Mouse (Mus musculus) hindbrain, postnatal 0 days (tissue): Measurements from ENCODE around the gene Gm14137. TPM values are rescaled to one million over a fixed set of nuclear protein-coding genes. Genes with fewer than 3 reads are reported as not detected.

Experiments
- ATAC-seq: fragments of 200-750 bp; cut with Nextera tagmentation; 2 replicates; pipeline ENCODE4 v1.8.0; 2017; ENCODE audit warnings: mild to moderate bottlenecking, moderate TSS enrichment, moderate library complexity
- DNase-seq: peaks from one replicate; pipeline ENCODE4 v3.0.0-alpha.2; 2015; ENCODE audit warnings: low spot score
- H3K27ac ChIP-seq: fragments of 300-500 bp; sonication (generic); 2 replicates; pipeline ENCODE4 v1.5.1; 2014; ENCODE audit warnings: mild to moderate bottlenecking
- H3K27me3 ChIP-seq: fragments of 300-500 bp; sonication (generic); 2 replicates; pipeline ENCODE4 v1.6.1; 2014; ENCODE audit warnings: low read length, mixed read lengths; ENCODE audit not compliant: insufficient read depth
- H3K36me3 ChIP-seq: fragments of 300-500 bp; sonication (generic); 2 replicates; pipeline ENCODE4 v1.6.1; 2014; ENCODE audit warnings: low read length, mixed read lengths; ENCODE audit not compliant: insufficient read depth
- H3K4me1 ChIP-seq: fragments of 300-500 bp; sonication (generic); 2 replicates; pipeline ENCODE4 v1.6.1; 2014; ENCODE audit warnings: antibody characterized with exemption, low read length, mixed read lengths; ENCODE audit not compliant: insufficient read depth
- H3K4me2 ChIP-seq: fragments of 300-500 bp; sonication (generic); 2 replicates; pipeline ENCODE4 v1.6.1; 2014; ENCODE audit warnings: low read depth, mild to moderate bottlenecking, low read length, moderate library complexity, mixed read lengths
- H3K4me3 ChIP-seq: fragments of 300-500 bp; sonication (generic); 2 replicates; pipeline ENCODE4 v1.5.1; 2014; ENCODE audit warnings: low read length
- H3K9ac ChIP-seq: fragments of 300-500 bp; sonication (generic); replicated peaks from 2 replicates; pipeline ENCODE4 v1.6.1; 2014; ENCODE audit warnings: mild to moderate bottlenecking, low read length, moderate library complexity, mixed read lengths
- H3K9me3 ChIP-seq: fragments of 300-500 bp; sonication (generic); 2 replicates; pipeline ENCODE4 v1.6.1; 2016; ENCODE audit warnings: low read length, mixed read lengths
- CTCF ChIP-seq: IDR thresholded peaks from 2 replicates; pipeline ENCODE4 v1.5.1; 2016; ENCODE audit warnings: antibody characterized with exemption, control low read depth, low read depth
- WGBS: fragments of 180-500 bp; shearing (Covaris S2); extraction: QIAGEN DNeasy Blood & Tissue Kit; methylation state at CpG from one replicate; pipeline ENCODE4 v1.1.7; 2014; 5-methylcytosine and 5-hydroxymethylcytosine counted together
- polyA plus RNA-seq: library from polyadenylated mRNA; unstranded; fragments of >200 nt; fragmentation: Nextera tagmentation; extraction: Ambion mirVana; gene quantifications from 2 replicates; pipeline ENCODE4 v1.2.1, GENCODE M21; 2015
- total RNA-seq: library from RNA; depleted of rRNA; stranded (reverse); fragments of >200 nt; gene quantifications from 2 replicates; pipeline ENCODE4 v1.2.3, GENCODE M21; 2014; rRNA removed

The Gm14137 gene
- total and polyA plus RNA-seq, 2 experiments from 2014 or later: 0.29 TPM; not detected in 1

GRCm38 (mm10) chr2:119198049-119198448 is 23.7 kb downstream of the Gm14137 start:
- Histone ChIP-seq H3K4me2 (no peak overlapping the region), H3K9ac (no peak overlapping the region), H3K9me3 (no peaks in the 10 kb centered on the region), H3K4me1 (no peaks in the 10 kb centered on the region), H3K36me3 (no peaks in the 10 kb centered on the region), H3K27me3 (no peaks in the 10 kb centered on the region), H3K27ac (0 out of 2 replicates have a peak overlapping the region, but pooled peaks have one; percentile 8), H3K4me3 (no peak overlapping the region)
- no peak for ATAC-seq
- 26% methylated on average over 1 of the region's 1 CpGs for WGBS
- no peak for DNase-seq
- TF ChIP-seq CTCF: no peak

- Histone ChIP-seq H3K9me3 (no peaks in the 10 kb centered on the region), H3K4me3 (no peak overlapping the region), H3K27ac (peak overlapping the region; percentile 70; the same call in 1 of the 2 replicates), H3K36me3 (no peaks in the 10 kb centered on the region), H3K4me1 (no peaks in the 10 kb centered on the region), H3K27me3 (no peaks in the 10 kb centered on the region), H3K4me2 (no peak overlapping the region), H3K9ac (no peak overlapping the region)
- 23% methylated on average over 3 of the region's 3 CpGs for WGBS
- TF ChIP-seq CTCF: no peak
- DNase-seq (peak; percentile 71), ATAC-seq (peak; percentile 79)
Measured at GRCm38 (mm10) chr2:119198934-119199333, 24.6 kb downstream of the Gm14137 start.

GRCm38 (mm10) chr2:119202914-119203453 is 28.7 kb downstream of the Gm14137 start:
- Histone ChIP-seq H3K4me1 (no peaks in the 10 kb centered on the region), H3K4me3 (no peak overlapping the region), H3K36me3 (no peaks in the 10 kb centered on the region), H3K27me3 (no peaks in the 10 kb centered on the region), H3K9ac (no peak overlapping the region), H3K9me3 (no peaks in the 10 kb centered on the region), H3K27ac (no peak overlapping the region), H3K4me2 (no peak overlapping the region)
- no peak for TF ChIP-seq CTCF
- 48% methylated on average over 5 of the region's 5 CpGs for WGBS
- peak; percentile 22 for DNase-seq
- no peak for ATAC-seq

- ATAC-seq: no peak
- no peak for TF ChIP-seq CTCF
- H3K9me3 ChIP-seq: no peaks in the 10 kb centered on the region
- no peak overlapping the region for H3K27ac ChIP-seq
- no peaks in the 10 kb centered on the region for H3K27me3 ChIP-seq
- H3K4me2 ChIP-seq: no peak overlapping the region
- H3K36me3 ChIP-seq: no peaks in the 10 kb centered on the region
- H3K9ac ChIP-seq: no peak overlapping the region
- DNase-seq: no peak
- WGBS: 66% methylated on average over 4 of the region's 4 CpGs
- no peak overlapping the region for H3K4me3 ChIP-seq
- no peaks in the 10 kb centered on the region for H3K4me1 ChIP-seq
Measured at GRCm38 (mm10) chr2:119203871-119204460, 29.7 kb downstream of the Gm14137 start.

GRCm38 (mm10) chr2:119207961-119208343 is 33.6 kb downstream of the Gm14137 start:
- WGBS: 20% methylated on average over 6 of the region's 6 CpGs
- H3K36me3 ChIP-seq: peaks cover 23% of the 10 kb centered on the region
- H3K27me3 ChIP-seq: no peaks in the 10 kb centered on the region
- ATAC-seq (no peak), DNase-seq (no peak)
- H3K4me2 ChIP-seq: peak overlapping the region; percentile 74
- no peaks in the 10 kb centered on the region for H3K9me3 ChIP-seq
- peak overlapping the region; percentile 87 for H3K27ac ChIP-seq
- peak overlapping the region; percentile 66 for H3K9ac ChIP-seq
- TF ChIP-seq CTCF: no peak
- peak overlapping the region; percentile 77 for H3K4me3 ChIP-seq
- H3K4me1 ChIP-seq: peaks cover 4% of the 10 kb centered on the region

GRCm38 (mm10) chr2:119208344-119209175 is 34.3 kb downstream of the Gm14137 start, which contains the start of the genes Zfyve19 and Dnajc17:
Gene Zfyve19 (plus strand): TSS chr2:119208617.
Gene Dnajc17 (minus strand): TSS chr2:119208795.
- peak within 1 kb of the TSS; percentile 74 for H3K4me2 ChIP-seq
- H3K9ac ChIP-seq: peak within 1 kb of the TSS; percentile 66
- H3K4me1 ChIP-seq: peaks cover 4% of the 10 kb centered on the region
- under 1% methylated on average over 51 of the region's 51 CpGs for WGBS
- peak within 1 kb of the TSS; percentile 87 for H3K27ac ChIP-seq
- no peaks in the 10 kb centered on the region for H3K27me3 ChIP-seq
- DNase-seq: peak; percentile 99
- peak; percentile 98 for ATAC-seq
- H3K9me3 ChIP-seq: no peaks in the 10 kb centered on the region
- peak within 1 kb of the TSS; percentile 77 for H3K4me3 ChIP-seq
- peaks cover 27% of the 10 kb centered on the region for H3K36me3 ChIP-seq
- TF ChIP-seq CTCF: no peak; the same call in 1 of the 2 replicates

GRCm38 (mm10) chr2:119209176-119209507 is 34.8 kb downstream of the Gm14137 start:
- ATAC-seq (no peak), DNase-seq (peak; percentile 42)
- no peaks in the 10 kb centered on the region for H3K9me3 ChIP-seq
- peaks cover 4% of the 10 kb centered on the region for H3K4me1 ChIP-seq
- H3K4me2 ChIP-seq: peak overlapping the region; percentile 74
- peak overlapping the region; percentile 87 for H3K27ac ChIP-seq
- peak overlapping the region; percentile 66 for H3K9ac ChIP-seq
- no peak for TF ChIP-seq CTCF
- H3K36me3 ChIP-seq: peaks cover 27% of the 10 kb centered on the region
- no peaks in the 10 kb centered on the region for H3K27me3 ChIP-seq
- 2% methylated on average over 13 of the region's 13 CpGs for WGBS
- peak overlapping the region; percentile 77 for H3K4me3 ChIP-seq

Other genes with a start within 250 kb of the Gm14137 start
- gene Chst14, start 248.0 kb upstream of the Gm14137 start, total RNA-seq: 6.2 and 8.5 TPM in 2 replicates
- gene Chst14, start 248.0 kb upstream of the Gm14137 start, polyA plus RNA-seq: 4.7 and 4.9 TPM in 2 replicates
- gene Ccdc32, start 145.1 kb upstream of the Gm14137 start, total RNA-seq: 26.1 and 33.1 TPM in 2 replicates
- gene Ccdc32, start 145.1 kb upstream of the Gm14137 start, polyA plus RNA-seq: 47.7 and 47.9 TPM in 2 replicates
- gene Rpusd2, start 139.7 kb upstream of the Gm14137 start, total RNA-seq: 10.4 and 11.2 TPM in 2 replicates
- 3.3 and 4.5 TPM in 2 replicates for gene Rpusd2, start 139.7 kb upstream of the Gm14137 start, polyA plus RNA-seq
- 3.0 and 3.7 TPM in 2 replicates for gene Knl1, start 127.4 kb upstream of the Gm14137 start, total RNA-seq
- gene Knl1, start 127.4 kb upstream of the Gm14137 start, polyA plus RNA-seq: 10.0 and 14.3 TPM in 2 replicates
- 3.6 and 3.8 TPM in 2 replicates for gene Rad51, start 61.7 kb upstream of the Gm14137 start, total RNA-seq
- gene Rad51, start 61.7 kb upstream of the Gm14137 start, polyA plus RNA-seq: 9.0 and 9.6 TPM in 2 replicates
- gene Rmdn3, start 17.5 kb upstream of the Gm14137 start, total RNA-seq: 30.5 and 34.7 TPM in 2 replicates
- 38.7 and 39.8 TPM in 2 replicates for gene Rmdn3, start 17.5 kb upstream of the Gm14137 start, polyA plus RNA-seq
- gene Gchfr, start 6.7 kb upstream of the Gm14137 start, total RNA-seq: 9.8 and 17.7 TPM in 2 replicates
- gene Gchfr, start 6.7 kb upstream of the Gm14137 start, polyA plus RNA-seq: 16.8 and 19.2 TPM in 2 replicates
- 26.2 and 35.1 TPM in 2 replicates for gene Zfyve19, start 34.1 kb downstream of the Gm14137 start, total RNA-seq
- 50.2 and 53.1 TPM in 2 replicates for gene Zfyve19, start 34.1 kb downstream of the Gm14137 start, polyA plus RNA-seq
- gene Dnajc17, start 34.3 kb downstream of the Gm14137 start, total RNA-seq: 3.0 and 7.1 TPM in 2 replicates
- 20.3 and 21.9 TPM in 2 replicates for gene Dnajc17, start 34.3 kb downstream of the Gm14137 start, polyA plus RNA-seq
- gene Ppp1r14d, start 55.4 kb downstream of the Gm14137 start, total RNA-seq: not detected in 2 replicates
- gene Ppp1r14d, start 55.4 kb downstream of the Gm14137 start, polyA plus RNA-seq: not detected in 2 replicates
- gene Spint1, start 62.9 kb downstream of the Gm14137 start, total RNA-seq: 3.0 and 3.7 TPM in 2 replicates
- 1.1 and 1.2 TPM in 2 replicates for gene Spint1, start 62.9 kb downstream of the Gm14137 start, polyA plus RNA-seq
- 28.3 and 28.4 TPM in 2 replicates for gene Rhov, start 96.8 kb downstream of the Gm14137 start, total RNA-seq
- gene Rhov, start 96.8 kb downstream of the Gm14137 start, polyA plus RNA-seq: 31.8 and 32.6 TPM in 2 replicates
- 32.7 and 34.0 TPM in 2 replicates for gene Vps18, start 114.2 kb downstream of the Gm14137 start, total RNA-seq
- gene Vps18, start 114.2 kb downstream of the Gm14137 start, polyA plus RNA-seq: 18.3 and 20.5 TPM in 2 replicates
- 4.2 and 4.3 TPM in 2 replicates for gene Dll4, start 151.3 kb downstream of the Gm14137 start, total RNA-seq
- gene Dll4, start 151.3 kb downstream of the Gm14137 start, polyA plus RNA-seq: 2.4 and 2.6 TPM in 2 replicates
- gene Chac1, start 176.7 kb downstream of the Gm14137 start, total RNA-seq: 12.4 and 22.6 TPM in 2 replicates
- 11.4 and 12.6 TPM in 2 replicates for gene Chac1, start 176.7 kb downstream of the Gm14137 start, polyA plus RNA-seq